Mouse (Mus musculus) ES-CJ7 (cell line): ENCODE results near the gene Cyp2w1.

Source experiments
- DNase-seq: peaks from one replicate; pipeline ENCODE4 v3.0.0; 2011; ENCODE audit warnings: low read depth, low spot score

Gene Cyp2w1

GRCm38 (mm10) chr5:139352317-139352716 lies at the start of gene Cyp2w1:
Gene Cyp2w1 (plus strand): TSS chr5:139352617.
- DNase-seq = no peak

DNA sequence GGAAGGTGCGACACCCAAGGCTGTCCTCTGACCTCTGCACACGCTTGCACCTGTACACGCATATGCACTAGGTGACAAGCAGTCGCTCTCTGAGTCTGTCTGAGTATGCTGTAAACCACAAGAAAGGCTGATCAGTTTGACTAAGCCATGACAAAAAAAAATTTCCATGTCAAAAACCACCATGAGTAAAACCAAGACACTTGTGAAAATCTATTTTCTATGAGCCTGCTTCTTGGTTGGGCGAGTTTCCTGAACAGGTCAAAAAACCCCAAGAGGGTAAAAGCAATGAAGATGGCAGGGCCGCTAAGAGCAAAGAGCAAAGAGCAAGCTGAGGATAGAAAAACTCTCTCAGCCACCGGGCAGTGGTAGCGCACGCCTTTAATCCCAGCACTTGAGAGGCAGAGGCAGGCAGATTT lies 48.8 kb upstream of the Cyp2w1 start:
- DNase-seq = no peak

GRCm38 (mm10) chr5:139309946-139310345 lies 42.5 kb upstream of the Cyp2w1 start:
- DNase-seq = no peak

GRCm38 (mm10) chr5:139310477-139310876 lies 41.9 kb upstream of the Cyp2w1 start:
- DNase-seq = no peak

GRCm38 (mm10) chr5:139311822-139312221 lies 40.6 kb upstream of the Cyp2w1 start:
- DNase-seq = no peak

- DNase-seq = no peak
These were observed 38.9 kb upstream of the Cyp2w1 start for GRCm38 (mm10) chr5:139313536-139313935.

GRCm38 (mm10) chr5:139314941-139315642 lies 37.3 kb upstream of the Cyp2w1 start:
- no peak for DNase-seq

GRCm38 (mm10) chr5:139316982-139317675 lies 35.3 kb upstream of the Cyp2w1 start:
- DNase-seq = no peak

- DNase-seq = peak; percentile 50
These were observed 34.5 kb upstream of the Cyp2w1 start for GRCm38 (mm10) chr5:139317751-139318504.

- DNase-seq = no peak
These were observed 32.0 kb upstream of the Cyp2w1 start for GRCm38 (mm10) chr5:139320424-139320823.

DNA sequence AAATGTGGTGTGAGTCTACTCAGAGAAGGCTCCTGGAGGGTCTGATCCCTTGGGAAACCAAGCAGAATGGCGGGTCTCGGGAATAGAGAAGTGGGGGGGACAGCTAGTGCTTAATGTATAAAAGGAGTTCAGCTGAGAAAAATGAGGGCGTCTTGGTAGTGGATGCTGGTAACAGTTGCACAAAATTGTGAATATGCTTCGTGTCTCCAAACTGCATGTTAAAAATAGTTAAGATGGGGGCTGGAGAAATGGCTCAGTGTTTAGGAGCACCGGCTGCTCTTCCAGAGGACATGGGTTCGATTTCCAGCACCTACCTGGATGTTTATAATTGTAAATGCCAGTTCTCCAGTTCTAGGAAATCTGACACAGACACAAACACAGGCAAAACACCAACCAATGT lies 31.1 kb upstream of the Cyp2w1 start:
- no peak for DNase-seq

DNA sequence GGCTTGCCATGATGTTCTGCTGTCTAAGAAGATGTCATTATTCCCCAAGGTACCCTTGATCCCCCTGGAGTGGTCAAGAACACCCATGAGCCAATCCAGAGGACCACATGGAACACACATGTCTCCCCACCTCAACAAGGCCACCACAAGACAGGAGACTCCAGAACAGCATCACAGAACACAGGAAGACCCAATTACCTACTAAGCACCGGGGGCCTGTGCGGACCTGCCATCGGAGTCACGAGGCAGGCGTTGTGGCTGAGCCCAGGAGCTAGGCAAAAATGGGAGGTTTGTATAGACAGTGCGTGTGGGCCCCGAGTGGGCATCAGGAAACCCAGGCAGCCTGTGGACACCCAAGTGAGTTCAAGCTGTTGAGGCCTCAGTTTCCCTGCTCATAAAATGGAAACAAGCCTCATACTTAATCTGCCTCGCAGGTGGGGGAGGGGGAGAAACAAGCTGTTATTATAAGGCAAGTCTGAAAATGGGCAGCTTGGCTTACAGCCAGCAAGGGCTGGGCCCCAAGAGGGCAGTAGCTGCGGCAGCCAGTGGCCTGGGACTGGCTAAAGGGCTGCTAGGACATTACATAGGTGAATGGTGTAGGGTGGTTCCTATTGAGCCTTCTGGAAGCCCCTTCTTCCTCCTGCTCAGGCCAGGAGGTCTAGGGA lies 29.0 kb upstream of the Cyp2w1 start:
- DNase-seq = no peak

DNA sequence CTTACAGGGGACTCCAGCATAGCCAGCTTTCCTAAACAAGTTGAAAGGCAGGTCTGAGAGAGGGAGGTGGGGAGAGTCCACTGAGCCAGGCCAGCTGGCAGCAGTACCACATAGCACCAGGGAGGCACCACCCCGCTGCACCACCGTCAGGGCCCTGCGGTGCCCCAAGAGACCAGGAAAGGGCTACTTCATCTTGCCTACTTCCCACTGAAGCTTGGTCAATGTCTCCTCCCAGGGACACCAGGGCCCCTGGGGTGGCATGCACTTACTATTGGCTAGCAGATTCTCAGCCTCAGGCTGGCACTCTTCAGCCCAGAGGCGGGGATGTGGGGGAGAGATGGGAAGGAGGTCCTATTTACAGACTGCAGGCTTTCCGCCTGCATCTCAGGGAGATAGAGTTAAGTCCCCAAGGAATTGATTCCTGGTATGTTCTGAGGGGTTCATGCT lies 28.3 kb upstream of the Cyp2w1 start:
- DNase-seq = no peak

DNA sequence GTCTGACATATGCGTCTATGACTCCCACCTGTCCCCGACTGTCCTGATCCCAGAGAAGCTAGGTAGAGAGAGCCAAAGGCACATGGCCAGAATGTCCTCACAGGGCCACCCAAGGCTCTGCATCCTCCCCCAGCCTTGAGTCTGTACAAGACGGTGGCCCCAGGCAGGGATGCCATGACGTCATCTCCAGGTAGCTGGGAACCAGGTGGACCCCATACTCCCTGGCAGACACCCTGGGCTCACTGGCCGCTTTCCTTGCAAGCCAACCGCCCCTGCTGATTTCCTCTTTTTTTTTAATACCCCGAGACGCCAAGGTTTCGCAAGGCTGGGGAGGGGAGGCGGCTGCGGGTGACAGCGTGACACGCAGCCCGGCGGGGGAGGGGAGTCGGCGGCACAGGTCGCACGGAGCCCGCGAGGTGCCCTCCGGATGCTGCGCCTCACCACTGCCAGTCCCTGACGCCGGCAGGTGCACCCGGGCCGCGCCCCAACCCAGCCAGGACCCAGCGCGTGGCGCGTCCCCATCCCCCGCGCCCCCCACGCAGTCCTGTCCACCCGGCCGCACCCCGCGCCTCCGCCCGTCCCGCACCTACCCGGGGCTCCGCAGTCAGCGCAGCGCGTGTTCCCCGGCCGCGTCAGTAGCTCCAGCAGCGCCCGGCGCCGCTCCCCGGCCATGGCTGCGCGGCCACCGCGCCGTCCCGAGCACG lies 27.6 kb upstream of the Cyp2w1 start:
- DNase-seq = no peak

GRCm38 (mm10) chr5:139325395-139325966 lies 26.9 kb upstream of the Cyp2w1 start, which contains the start of gene Adap1:
Gene Adap1 (minus strand): TSS chr5:139325622.
- peak; percentile 98 for DNase-seq

DNA sequence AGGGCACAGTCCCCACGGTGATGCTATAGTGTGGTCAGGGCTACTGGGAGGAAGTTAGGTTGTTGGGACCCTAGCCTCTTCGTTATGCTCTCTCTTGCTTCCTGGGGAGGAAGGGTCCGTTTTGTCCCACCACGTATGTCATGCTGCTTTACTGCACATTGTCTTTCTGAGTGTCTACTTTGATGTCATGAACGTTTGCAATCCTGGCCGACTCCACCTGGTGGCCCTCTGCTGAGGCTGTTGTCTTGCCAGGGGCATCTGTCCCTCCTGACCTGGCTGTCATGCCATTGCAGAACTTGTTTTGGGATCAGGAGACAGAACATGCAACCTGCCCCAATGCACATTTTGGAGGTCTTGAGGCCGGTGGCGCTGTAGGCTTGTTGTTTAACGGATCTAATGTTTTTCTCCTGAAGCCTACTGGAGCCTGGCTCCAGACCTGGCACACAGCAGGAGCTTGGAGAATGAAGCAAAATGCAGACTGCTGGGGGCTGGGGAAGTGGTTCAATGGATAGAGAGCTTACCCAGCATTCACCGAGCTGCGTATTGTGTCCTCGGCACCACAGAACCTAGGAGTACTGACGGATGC lies 26.2 kb upstream of the Cyp2w1 start:
- DNase-seq = peak; percentile 77

GRCm38 (mm10) chr5:139326986-139327633 lies 25.3 kb upstream of the Cyp2w1 start:
- DNase-seq = no peak

DNA sequence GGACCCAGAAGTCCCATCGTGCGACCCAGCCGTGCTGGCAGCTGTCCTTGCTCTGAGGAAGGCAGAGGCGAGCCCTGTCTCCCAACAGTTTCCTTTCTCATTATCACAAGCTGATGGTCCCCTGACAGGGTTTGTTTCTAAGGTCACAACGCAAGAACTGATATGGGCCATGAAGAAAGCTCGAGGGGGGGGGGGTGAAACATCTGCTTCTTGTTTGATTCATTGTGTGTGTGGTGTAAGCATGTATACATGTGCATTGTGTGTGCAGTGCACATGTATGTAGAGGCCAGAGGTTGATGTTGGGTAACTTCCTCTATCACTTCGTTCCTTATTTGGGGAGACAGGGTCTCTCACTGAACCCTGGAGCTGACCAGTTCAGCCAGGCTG lies 24.8 kb upstream of the Cyp2w1 start:
- DNase-seq = no peak

- DNase-seq = no peak
These were observed 21.7 kb upstream of the Cyp2w1 start for GRCm38 (mm10) chr5:139330766-139331165.

DNA sequence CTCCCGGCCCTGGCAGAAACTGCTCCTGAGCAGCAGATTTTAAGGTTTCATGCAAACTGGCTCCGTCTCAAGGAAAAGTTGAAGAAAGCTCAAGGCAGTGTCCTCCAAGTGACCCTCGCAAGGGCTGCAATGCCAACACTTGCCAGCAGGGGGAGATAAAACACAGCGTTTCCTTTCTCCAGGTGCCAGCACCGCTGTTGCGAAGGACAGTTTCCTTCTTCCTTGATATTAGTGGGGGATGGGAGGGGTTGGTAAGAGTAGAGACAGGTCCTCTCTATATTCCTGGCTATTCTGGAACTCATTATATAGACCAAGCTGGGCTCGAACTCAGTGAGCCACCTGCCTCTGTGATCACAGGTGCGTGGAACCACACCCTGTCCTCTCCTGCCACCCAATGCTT lies 20.7 kb upstream of the Cyp2w1 start:
- peak; percentile 79 for DNase-seq
